12 mouse cellular contexts compared by ENCODE assay signal in genomic region chr2:165901127-165901384, GRCm38 (mm10). TPM values are rescaled to one million over a fixed set of nuclear protein-coding genes. Genes with fewer than 3 reads are reported as not detected.
DNase-seq lines count a peak whose midpoint lies in the region; ATAC-seq and TF ChIP-seq lines count a peak whose summit lies in the region.
"Had no signal": no experiment of that assay in that cellular context is flagged by ENCODE, and none has a peak within 500 bp of the region (broad histone marks: within the 10 kb centered on the region; RNA-seq: fewer than 3 reads in every experiment).

No protein-coding gene starts in this region.

- no peak for ATAC-seq in hindbrain, embryonic 14.5 days (ENCODE audit: low FRiP score)
- ATAC-seq in midbrain, embryonic 12.5 days (ENCODE audit: low FRiP score, low read depth): no peak
- no peak for ATAC-seq in midbrain, embryonic 14.5 days (ENCODE audit: low FRiP score, low TSS enrichment)
- no peak for ATAC-seq in intestine, postnatal 0 days
- ATAC-seq in stomach, postnatal 0 days (ENCODE audit: low FRiP score, low TSS enrichment): peak; percentile 47

- no peak for TF ChIP-seq EP300 in stomach, postnatal 0 days (optimal IDR thresholded peaks at IDR 0.05)

- TF ChIP-seq CTCF in intestine, postnatal 0 days (IDR thresholded peaks at IDR 0.05; ENCODE audit: low read depth): no peak
- no peak for TF ChIP-seq CTCF in stomach, postnatal 0 days (IDR thresholded peaks at IDR 0.05; ENCODE audit: low read depth)

- no peaks in the 10 kb centered on the region for H3K9me3 ChIP-seq in hindbrain, embryonic 10.5 days
- H3K9me3 ChIP-seq in hindbrain, embryonic 14.5 days (ENCODE audit: control insufficient read depth, low read length): no peaks in the 10 kb centered on the region
- no peaks in the 10 kb centered on the region for H3K9me3 ChIP-seq in midbrain, embryonic 12.5 days
- H3K9me3 ChIP-seq in midbrain, embryonic 14.5 days (ENCODE audit: control insufficient read depth, low read length): no peaks in the 10 kb centered on the region
- H3K9me3 ChIP-seq in intestine, postnatal 0 days (ENCODE audit: control insufficient read depth): no peaks in the 10 kb centered on the region
- H3K9me3 ChIP-seq in stomach, postnatal 0 days (ENCODE audit: control insufficient read depth, low read length): no peaks in the 10 kb centered on the region

- 20% methylated on average over 3 of the region's 3 CpGs for WGBS in hindbrain, embryonic 10.5 days
- 38% methylated on average over 3 of the region's 3 CpGs for WGBS in hindbrain, embryonic 14.5 days
- WGBS in midbrain, embryonic 12.5 days: 39% methylated on average over 3 of the region's 3 CpGs
- WGBS in midbrain, embryonic 14.5 days: 41% methylated on average over 3 of the region's 3 CpGs
- 26% methylated on average over 3 of the region's 3 CpGs for WGBS in intestine, postnatal 0 days
- WGBS in stomach, postnatal 0 days: 24% methylated on average over 3 of the region's 3 CpGs

- no peak overlapping the region for H3K9ac ChIP-seq in hindbrain, embryonic 14.5 days
- no peak overlapping the region for H3K9ac ChIP-seq in midbrain, embryonic 12.5 days (replicated peaks)
- no peak overlapping the region for H3K9ac ChIP-seq in midbrain, embryonic 14.5 days (replicated peaks; ENCODE audit: low read length)
- no peak overlapping the region for H3K9ac ChIP-seq in intestine, postnatal 0 days (ENCODE audit: low read depth, low read length)
- H3K9ac ChIP-seq in stomach, postnatal 0 days (ENCODE audit: low read length): peak overlapping the region; percentile 18; the same call in 1 of the 2 replicates

- no peaks in the 10 kb centered on the region for H3K36me3 ChIP-seq in hindbrain, embryonic 10.5 days
- no peaks in the 10 kb centered on the region for H3K36me3 ChIP-seq in hindbrain, embryonic 14.5 days (replicated peaks; ENCODE audit: control insufficient read depth, insufficient read depth)
- H3K36me3 ChIP-seq in midbrain, embryonic 12.5 days: no peaks in the 10 kb centered on the region
- no peaks in the 10 kb centered on the region for H3K36me3 ChIP-seq in midbrain, embryonic 14.5 days (ENCODE audit: control insufficient read depth, insufficient read depth, low read length)
- H3K36me3 ChIP-seq in intestine, postnatal 0 days (ENCODE audit: control insufficient read depth, insufficient read depth): no peaks in the 10 kb centered on the region
- no peaks in the 10 kb centered on the region for H3K36me3 ChIP-seq in stomach, postnatal 0 days (ENCODE audit: control insufficient read depth, insufficient read depth, low read length)

- H3K4me2 ChIP-seq in hindbrain, embryonic 14.5 days (replicated peaks): no peak overlapping the region
- no peak overlapping the region for H3K4me2 ChIP-seq in midbrain, embryonic 12.5 days (replicated peaks)
- H3K4me2 ChIP-seq in midbrain, embryonic 14.5 days (ENCODE audit: low read length): no peak overlapping the region
- peak overlapping the region; percentile 39 for H3K4me2 ChIP-seq in intestine, postnatal 0 days (replicated peaks; ENCODE audit: low read depth)
- H3K4me2 ChIP-seq in stomach, postnatal 0 days (replicated peaks; ENCODE audit: low read depth): peak overlapping the region; percentile 46; the same call in 1 of the 2 replicates

- H3K27ac ChIP-seq in hindbrain, embryonic 10.5 days: peak overlapping the region; percentile 92
- H3K27ac ChIP-seq in hindbrain, embryonic 14.5 days: no peak overlapping the region
- peak overlapping the region; percentile 78; the same call in 1 of the 2 replicates for H3K27ac ChIP-seq in midbrain, embryonic 12.5 days (replicated peaks)
- H3K27ac ChIP-seq in midbrain, embryonic 14.5 days (replicated peaks; ENCODE audit: low read depth, low read length): no peak overlapping the region
- H3K27ac ChIP-seq in intestine, postnatal 0 days (ENCODE audit: low read depth, low read length): no peak overlapping the region
- peak overlapping the region; percentile 90 for H3K27ac ChIP-seq in stomach, postnatal 0 days (replicated peaks)

- peaks cover 61% of the 10 kb centered on the region for H3K4me1 ChIP-seq in hindbrain, embryonic 10.5 days (replicated peaks)
- peaks cover 12% of the 10 kb centered on the region for H3K4me1 ChIP-seq in hindbrain, embryonic 14.5 days (replicated peaks; ENCODE audit: control insufficient read depth, insufficient read depth, low read length)
- peaks cover 26% of the 10 kb centered on the region for H3K4me1 ChIP-seq in midbrain, embryonic 12.5 days
- peaks cover 6% of the 10 kb centered on the region for H3K4me1 ChIP-seq in midbrain, embryonic 14.5 days (ENCODE audit: control insufficient read depth, insufficient read depth, low read length)
- H3K4me1 ChIP-seq in intestine, postnatal 0 days (replicated peaks; ENCODE audit: control insufficient read depth, insufficient read depth, low read length): no peaks in the 10 kb centered on the region; the same call in 1 of the 2 replicates
- 0 out of 2 replicates have a peak, but pooled peaks cover 2% of the 10 kb centered on the region for H3K4me1 ChIP-seq in stomach, postnatal 0 days (replicated peaks; ENCODE audit: control insufficient read depth, insufficient read depth)

- DNase-seq in hindbrain, embryonic 10.5 days (ENCODE audit: low spot score): no peak
- DNase-seq in hindbrain, embryonic 14.5 days (ENCODE audit: low spot score): no peak
- no peak for DNase-seq in midbrain, embryonic 14.5 days
- DNase-seq in stomach, postnatal 0 days (ENCODE audit: low spot score): peak; percentile 61
- DNase-seq in frontal cortex, postnatal 25 days (ENCODE audit: low spot score in 2 of 2): no peak
- DNase-seq: adrenal gland, adult 8-10 months; cerebellum, adult 8-10 months; heart, postnatal 14 days; right cerebral cortex, adult 18-20 months had no signal

- H3K27me3 ChIP-seq in hindbrain, embryonic 10.5 days (ENCODE audit: insufficient read depth, poor library complexity, severe bottlenecking): no peaks in the 10 kb centered on the region
- H3K27me3 ChIP-seq in hindbrain, embryonic 14.5 days (ENCODE audit: control insufficient read depth, insufficient read depth, low read length): no peaks in the 10 kb centered on the region
- 0 out of 2 replicates have a peak, but pooled peaks cover under 1% of the 10 kb centered on the region for H3K27me3 ChIP-seq in midbrain, embryonic 12.5 days
- H3K27me3 ChIP-seq in midbrain, embryonic 14.5 days (ENCODE audit: control insufficient read depth, insufficient read depth, low read length): no peaks in the 10 kb centered on the region
- H3K27me3 ChIP-seq in intestine, postnatal 0 days (replicated peaks; ENCODE audit: control insufficient read depth, insufficient read depth, low read length): no peaks in the 10 kb centered on the region
- H3K27me3 ChIP-seq in stomach, postnatal 0 days (ENCODE audit: control insufficient read depth, insufficient read depth, low read length): no peaks in the 10 kb centered on the region

- H3K4me3 ChIP-seq in hindbrain, embryonic 10.5 days: no peak overlapping the region
- no peak overlapping the region for H3K4me3 ChIP-seq in hindbrain, embryonic 14.5 days (replicated peaks; ENCODE audit: low read length)
- no peak overlapping the region for H3K4me3 ChIP-seq in midbrain, embryonic 12.5 days
- H3K4me3 ChIP-seq in midbrain, embryonic 14.5 days (replicated peaks; ENCODE audit: low read depth, low read length): no peak overlapping the region
- no peak overlapping the region for H3K4me3 ChIP-seq in intestine, postnatal 0 days (ENCODE audit: low read depth, low read length)
- no peak overlapping the region for H3K4me3 ChIP-seq in stomach, postnatal 0 days (ENCODE audit: low read depth, low read length)
- H3K4me3 ChIP-seq: left cerebral cortex, adult 2 months had no signal

RNA-seq across cellular contexts. Expression of gene Zmynd8, which starts 2.2 kb away (rescaled TPM):
- polyA plus RNA-seq in hindbrain, embryonic 10.5 days (2016; fragmentation: Nextera tagmentation; extraction: Ambion mirVana): 60.0 and 65.2 TPM in 2 replicates
- 55.4 and 63.4 TPM in 2 replicates for polyA plus RNA-seq in hindbrain, embryonic 14.5 days (2014; fragmentation: Nextera tagmentation; extraction: Ambion mirVana)
- 70.6 and 71.2 TPM in 2 replicates for polyA plus RNA-seq in midbrain, embryonic 12.5 days (2016; fragmentation: Nextera tagmentation; extraction: Ambion mirVana)
- 64.4 and 67.8 TPM in 2 replicates for polyA plus RNA-seq in midbrain, embryonic 14.5 days (2014; fragmentation: Nextera tagmentation; extraction: Ambion mirVana)
- polyA plus RNA-seq in intestine, postnatal 0 days (2015; fragmentation: Nextera tagmentation; extraction: Ambion mirVana): 43.5 and 57.7 TPM in 2 replicates
- 24.3 and 29.7 TPM in 2 replicates for polyA plus RNA-seq in stomach, postnatal 0 days (2015; fragmentation: Nextera tagmentation; extraction: Ambion mirVana)

Comparison
In these comparisons a context has a peak if more than half of its experiments do, and no peak if none do; other contexts are left out.
1. H3K27ac ChIP-seq: peak in hindbrain, embryonic 10.5 days (single experiment), midbrain, embryonic 12.5 days (single experiment) and stomach, postnatal 0 days (single experiment); none in hindbrain, embryonic 14.5 days (single experiment), midbrain, embryonic 14.5 days (single experiment) and intestine, postnatal 0 days (single experiment).
2. H3K4me2 ChIP-seq: peak in intestine, postnatal 0 days (single experiment) and stomach, postnatal 0 days (single experiment); none in hindbrain, embryonic 14.5 days (single experiment), midbrain, embryonic 12.5 days (single experiment) and midbrain, embryonic 14.5 days (single experiment).